In genomic region chr6:33066462-33066861, GRCm38 (mm10) we compare ENCODE assay signal across 20 mouse cellular contexts.
"Had no signal": no experiment of that assay in that cellular context is flagged by ENCODE, and none has a peak within 500 bp of the region (broad histone marks: within the 10 kb centered on the region; RNA-seq: fewer than 3 reads in every experiment).

No protein-coding gene starts in this region.

- H3K27ac ChIP-seq: limb, embryonic 10.5 days; limb, embryonic 13.5 days; liver, embryonic 12.5 days; liver, embryonic 15.5 days; neural tube, embryonic 13.5 days; stomach, postnatal 0 days had no signal

- H3K4me3 ChIP-seq: limb, embryonic 10.5 days; limb, embryonic 13.5 days; liver, embryonic 12.5 days; liver, embryonic 15.5 days; myocyte; neural tube, embryonic 13.5 days had no signal

- ATAC-seq: liver, embryonic 12.5 days had no signal

- DNase-seq: kidney, adult 9 months; kidney, postnatal 14 days; kidney, postnatal 4 days; liver; lung, adult 2 months; lung, postnatal 14 days; lung, postnatal 4 days; midbrain, embryonic 14.5 days; right cerebral cortex, adult 18-20 months; right cerebral cortex, postnatal 14 days; right cerebral cortex, postnatal 4 days; thymus, postnatal 25 days had no signal

- H3K27me3 ChIP-seq: neural tube, embryonic 13.5 days had no signal

- H3K9me3 ChIP-seq: limb, embryonic 10.5 days; limb, embryonic 13.5 days; liver, embryonic 12.5 days; liver, embryonic 15.5 days; neural tube, embryonic 13.5 days had no signal

- H3K9ac ChIP-seq: limb, embryonic 13.5 days; liver, embryonic 12.5 days; liver, embryonic 15.5 days; neural tube, embryonic 13.5 days had no signal

- H3K36me3 ChIP-seq: limb, embryonic 10.5 days; limb, embryonic 13.5 days; liver, embryonic 12.5 days; liver, embryonic 15.5 days; neural tube, embryonic 13.5 days had no signal

- H3K4me2 ChIP-seq: limb, embryonic 13.5 days; liver, embryonic 12.5 days; liver, embryonic 15.5 days; midbrain, embryonic 11.5 days; neural tube, embryonic 13.5 days had no signal

- H3K4me1 ChIP-seq: limb, embryonic 10.5 days; limb, embryonic 13.5 days; liver, embryonic 12.5 days; liver, embryonic 15.5 days; neural tube, embryonic 13.5 days had no signal
